Mouse (Mus musculus) neural tube, embryonic 13.5 days (tissue): ENCODE results near the gene Rgs12. TPM values are rescaled to one million over a fixed set of nuclear protein-coding genes. Genes with fewer than 3 reads are reported as not detected.

Experiments
- ATAC-seq: fragments of 200-750 bp; cut with Nextera tagmentation; 2 replicates; pipeline ENCODE4 v1.8.0; 2017; ENCODE audit warnings: low read depth, mild to moderate bottlenecking, moderate TSS enrichment, moderate library complexity
- H3K27ac ChIP-seq: fragments of 300-500 bp; sonication (generic); replicated peaks from 2 replicates; pipeline ENCODE4 v1.5.1; 2015; ENCODE audit warnings: moderate library complexity, mild to moderate bottlenecking, inconsistent platforms
- H3K27me3 ChIP-seq: fragments of 300-500 bp; sonication (generic); 2 replicates; pipeline ENCODE4 v1.6.1; 2015; ENCODE audit warnings: mild to moderate bottlenecking, inconsistent platforms
- H3K36me3 ChIP-seq: fragments of 300-500 bp; sonication (generic); 2 replicates; pipeline ENCODE4 v1.6.1; 2015; ENCODE audit warnings: mild to moderate bottlenecking, inconsistent platforms
- H3K4me1 ChIP-seq: fragments of 300-500 bp; sonication (generic); replicated peaks from 2 replicates; pipeline ENCODE4 v1.6.1; 2015; ENCODE audit warnings: inconsistent platforms
- H3K4me2 ChIP-seq: fragments of 300-500 bp; sonication (generic); 2 replicates; pipeline ENCODE4 v1.6.1; 2015; ENCODE audit warnings: inconsistent platforms, mild to moderate bottlenecking, moderate library complexity
- H3K4me3 ChIP-seq: fragments of 300-500 bp; sonication (generic); 2 replicates; pipeline ENCODE4 v1.5.1; 2015; ENCODE audit warnings: mild to moderate bottlenecking, inconsistent platforms
- H3K9ac ChIP-seq: fragments of 300-500 bp; sonication (generic); 2 replicates; pipeline ENCODE4 v1.6.1; 2015; ENCODE audit warnings: moderate library complexity, mild to moderate bottlenecking, inconsistent platforms
- H3K9me3 ChIP-seq: fragments of 300-500 bp; sonication (generic); 2 replicates; pipeline ENCODE4 v1.6.1; 2016; ENCODE audit warnings: inconsistent platforms
- WGBS: fragments of 180-500 bp; shearing (Covaris S2); methylation state at CpG from one replicate; pipeline ENCODE4 v1.1.7; 2015; 5-methylcytosine and 5-hydroxymethylcytosine counted together
- polyA plus RNA-seq: library from polyadenylated mRNA; unstranded; fragments of >200 nt; fragmentation: Nextera tagmentation; extraction: Ambion mirVana; gene quantifications from 2 replicates; pipeline ENCODE4 v1.2.1, GENCODE M21; 2015

Rgs12 gene
- polyA plus RNA-seq, 1 experiment from 2014 or later: 44.7 TPM

DNA sequence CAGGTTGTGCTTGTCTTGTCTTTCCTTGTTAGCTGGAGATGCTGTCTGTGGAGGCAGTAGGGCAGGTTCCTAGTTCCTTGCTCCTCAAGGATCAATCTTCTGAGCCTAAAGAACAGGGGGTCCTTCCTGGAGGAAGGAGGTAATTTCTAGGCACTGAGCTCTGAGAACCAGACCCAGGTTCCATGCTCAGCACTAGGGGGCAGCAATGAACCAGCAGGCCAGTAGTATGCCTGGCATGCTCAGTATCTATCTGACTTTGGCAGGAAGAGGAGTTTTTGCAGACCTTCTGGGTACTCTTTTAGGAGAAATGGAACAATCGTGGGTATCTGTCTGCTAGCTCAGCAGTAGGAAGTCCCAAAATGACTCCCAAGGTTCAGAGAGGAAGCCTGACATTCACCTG is 33.4 kb upstream of the Rgs12 start:
- 27% methylated on average over 1 of the region's 1 CpGs for WGBS

DNA sequence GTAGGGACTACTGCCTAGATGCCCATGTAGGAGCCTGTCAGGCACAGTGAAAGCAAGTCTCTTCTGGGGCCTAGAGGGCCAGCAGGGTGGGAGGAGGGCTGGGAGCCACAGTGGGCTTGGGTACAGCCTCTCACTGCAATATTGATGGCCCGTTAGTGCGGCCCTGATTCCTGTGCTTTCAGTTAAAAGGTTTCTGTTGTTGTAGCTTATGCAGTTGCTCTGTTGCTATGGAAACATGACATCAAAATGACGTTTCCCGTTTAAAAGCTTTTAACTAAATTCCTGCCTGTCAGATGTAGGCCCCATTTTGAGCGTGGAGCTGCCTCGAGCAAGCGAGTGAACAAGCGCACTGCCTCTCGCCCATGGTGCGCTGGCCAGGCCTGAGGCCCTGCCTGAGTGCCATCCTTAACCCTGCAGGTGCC is 32.0 kb upstream of the Rgs12 start:
- Histone ChIP-seq H3K9ac (no peak overlapping the region), H3K36me3 (0 out of 2 replicates have a peak, but pooled peaks cover 3% of the 10 kb centered on the region), H3K4me2 (no peak overlapping the region), H3K4me3 (no peak overlapping the region), H3K27ac (no peak overlapping the region), H3K4me1 (peaks cover 19% of the 10 kb centered on the region), H3K27me3 (no peaks in the 10 kb centered on the region), H3K9me3 (no peaks in the 10 kb centered on the region)
- WGBS: 50% methylated on average over 10 of the region's 10 CpGs
- peak; percentile 37; the same call in 1 of the 2 replicates for ATAC-seq

More for the DNA sequence above, 33.4 kb upstream of the Rgs12 start:
- peak; percentile 71; the same call in 1 of the 2 replicates for ATAC-seq
- H3K4me3 ChIP-seq: no peak overlapping the region
- H3K4me1 ChIP-seq: peaks cover 17% of the 10 kb centered on the region
- no peaks in the 10 kb centered on the region for H3K9me3 ChIP-seq
- no peaks in the 10 kb centered on the region for H3K27me3 ChIP-seq
- H3K4me2 ChIP-seq: no peak overlapping the region
- H3K36me3 ChIP-seq: 0 out of 2 replicates have a peak, but pooled peaks cover 6% of the 10 kb centered on the region
- no peak overlapping the region for H3K27ac ChIP-seq
- no peak overlapping the region for H3K9ac ChIP-seq

- ATAC-seq: no peak
- H3K9me3 ChIP-seq: no peaks in the 10 kb centered on the region
- H3K9ac ChIP-seq: no peak overlapping the region
- H3K36me3 ChIP-seq: peaks cover 11% of the 10 kb centered on the region
- peaks cover 25% of the 10 kb centered on the region for H3K4me1 ChIP-seq
- no peak overlapping the region for H3K4me3 ChIP-seq
- H3K27me3 ChIP-seq: no peaks in the 10 kb centered on the region
- WGBS: 94% methylated on average over 3 of the region's 3 CpGs
- no peak overlapping the region for H3K4me2 ChIP-seq
- no peak overlapping the region for H3K27ac ChIP-seq
These were observed 30.5 kb upstream of the Rgs12 start for GRCm38 (mm10) chr5:34918785-34919184.

- H3K9me3 ChIP-seq: no peaks in the 10 kb centered on the region
- H3K27me3 ChIP-seq: no peaks in the 10 kb centered on the region
- ATAC-seq: no peak
- H3K9ac ChIP-seq: no peak overlapping the region
- no peak overlapping the region for H3K4me2 ChIP-seq
- H3K36me3 ChIP-seq: peaks cover 34% of the 10 kb centered on the region
- WGBS: 12% methylated on average over 6 of the region's 6 CpGs
- H3K4me3 ChIP-seq: no peak overlapping the region
- H3K27ac ChIP-seq: no peak overlapping the region
- H3K4me1 ChIP-seq: peaks cover 9% of the 10 kb centered on the region
These were observed 26.7 kb upstream of the Rgs12 start for GRCm38 (mm10) chr5:34922531-34922930.

DNA sequence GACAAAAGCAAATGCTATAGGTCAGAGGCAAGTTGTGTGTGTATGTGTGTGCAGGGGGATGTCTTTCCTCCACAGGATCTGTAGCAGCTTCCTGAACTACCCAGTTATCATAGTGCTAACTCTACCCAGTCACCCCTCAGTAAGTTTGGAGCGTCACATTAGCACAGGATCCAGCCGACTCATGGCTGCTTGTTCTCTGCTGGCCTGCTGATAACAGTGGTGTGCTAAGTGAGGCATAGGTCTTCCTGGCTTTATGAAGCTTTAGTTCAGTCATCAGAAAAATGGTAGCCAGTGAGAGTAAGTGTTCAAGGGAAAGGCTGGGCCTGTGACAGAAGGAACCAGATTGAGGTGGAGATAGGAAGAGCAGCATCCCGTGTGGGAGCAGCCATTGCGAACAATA is 25.3 kb upstream of the Rgs12 start:
- H3K4me2 ChIP-seq: no peak overlapping the region

GRCm38 (mm10) chr5:34924519-34924918 is 24.7 kb upstream of the Rgs12 start:
- H3K4me1 ChIP-seq: peaks cover 7% of the 10 kb centered on the region
- H3K9me3 ChIP-seq: no peaks in the 10 kb centered on the region
- H3K27ac ChIP-seq: no peak overlapping the region
- H3K36me3 ChIP-seq: peaks cover 34% of the 10 kb centered on the region
- no peak overlapping the region for H3K9ac ChIP-seq
- H3K27me3 ChIP-seq: no peaks in the 10 kb centered on the region
- no peak overlapping the region for H3K4me2 ChIP-seq
- no peak for ATAC-seq
- WGBS: 87% methylated on average over 7 of the region's 7 CpGs
- H3K4me3 ChIP-seq: no peak overlapping the region

More for the DNA sequence above, 25.3 kb upstream of the Rgs12 start:
- Histone ChIP-seq H3K27ac (no peak overlapping the region), H3K9me3 (no peaks in the 10 kb centered on the region), H3K27me3 (no peaks in the 10 kb centered on the region), H3K4me1 (peaks cover 7% of the 10 kb centered on the region), H3K36me3 (peaks cover 34% of the 10 kb centered on the region), H3K9ac (no peak overlapping the region), H3K4me3 (no peak overlapping the region)
- WGBS: 90% methylated on average over 4 of the region's 4 CpGs
- no peak for ATAC-seq

- Histone ChIP-seq H3K9me3 (no peaks in the 10 kb centered on the region), H3K27ac (no peak overlapping the region), H3K27me3 (no peaks in the 10 kb centered on the region), H3K4me3 (no peak overlapping the region), H3K9ac (no peak overlapping the region), H3K4me2 (no peak overlapping the region), H3K36me3 (peaks cover 34% of the 10 kb centered on the region), H3K4me1 (peaks cover 29% of the 10 kb centered on the region)
- WGBS: 93% methylated on average over 4 of the region's 4 CpGs
- ATAC-seq: no peak
These were observed 21.6 kb upstream of the Rgs12 start for GRCm38 (mm10) chr5:34927648-34928047.

GRCm38 (mm10) chr5:34930151-34930975 is 18.9 kb upstream of the Rgs12 start:
- H3K36me3 ChIP-seq: peaks cover 8% of the 10 kb centered on the region
- no peaks in the 10 kb centered on the region for H3K9me3 ChIP-seq
- ATAC-seq: no peak
- no peaks in the 10 kb centered on the region for H3K27me3 ChIP-seq
- 64% methylated on average over 9 of the region's 9 CpGs for WGBS
- peaks cover 27% of the 10 kb centered on the region for H3K4me1 ChIP-seq
- H3K4me3 ChIP-seq: no peak overlapping the region
- H3K27ac ChIP-seq: peak overlapping the region; percentile 81; the same call in 1 of the 2 replicates
- H3K9ac ChIP-seq: no peak overlapping the region
- no peak overlapping the region for H3K4me2 ChIP-seq

DNA sequence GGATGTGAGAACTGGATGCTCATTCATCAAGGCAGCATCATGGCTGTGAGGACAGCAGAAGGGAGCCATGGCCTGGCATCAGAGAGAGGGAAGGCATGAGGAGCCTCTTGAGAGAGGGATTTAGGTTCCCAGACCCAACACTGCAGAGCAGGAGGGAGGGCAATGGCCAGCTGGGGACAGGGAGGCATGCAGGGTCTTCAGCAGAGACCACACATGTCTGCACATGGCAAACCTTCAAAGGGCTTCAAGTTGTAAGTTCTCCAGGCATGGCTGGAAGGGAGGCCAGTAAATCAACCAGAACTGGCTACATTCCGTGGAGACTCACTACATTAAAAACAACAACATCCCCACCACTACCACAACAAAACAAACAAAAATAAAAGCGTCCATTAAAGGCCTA is 18.2 kb upstream of the Rgs12 start:
- WGBS: 74% methylated on average over 2 of the region's 2 CpGs
- peaks cover 27% of the 10 kb centered on the region for H3K4me1 ChIP-seq
- no peak overlapping the region for H3K9ac ChIP-seq
- no peak overlapping the region for H3K4me3 ChIP-seq
- H3K27ac ChIP-seq: peak overlapping the region; percentile 81
- no peaks in the 10 kb centered on the region for H3K27me3 ChIP-seq
- H3K9me3 ChIP-seq: no peaks in the 10 kb centered on the region
- no peak overlapping the region for H3K4me2 ChIP-seq
- 0 out of 2 replicates have a peak, but pooled peaks cover under 1% of the 10 kb centered on the region for H3K36me3 ChIP-seq
- ATAC-seq: no peak

DNA sequence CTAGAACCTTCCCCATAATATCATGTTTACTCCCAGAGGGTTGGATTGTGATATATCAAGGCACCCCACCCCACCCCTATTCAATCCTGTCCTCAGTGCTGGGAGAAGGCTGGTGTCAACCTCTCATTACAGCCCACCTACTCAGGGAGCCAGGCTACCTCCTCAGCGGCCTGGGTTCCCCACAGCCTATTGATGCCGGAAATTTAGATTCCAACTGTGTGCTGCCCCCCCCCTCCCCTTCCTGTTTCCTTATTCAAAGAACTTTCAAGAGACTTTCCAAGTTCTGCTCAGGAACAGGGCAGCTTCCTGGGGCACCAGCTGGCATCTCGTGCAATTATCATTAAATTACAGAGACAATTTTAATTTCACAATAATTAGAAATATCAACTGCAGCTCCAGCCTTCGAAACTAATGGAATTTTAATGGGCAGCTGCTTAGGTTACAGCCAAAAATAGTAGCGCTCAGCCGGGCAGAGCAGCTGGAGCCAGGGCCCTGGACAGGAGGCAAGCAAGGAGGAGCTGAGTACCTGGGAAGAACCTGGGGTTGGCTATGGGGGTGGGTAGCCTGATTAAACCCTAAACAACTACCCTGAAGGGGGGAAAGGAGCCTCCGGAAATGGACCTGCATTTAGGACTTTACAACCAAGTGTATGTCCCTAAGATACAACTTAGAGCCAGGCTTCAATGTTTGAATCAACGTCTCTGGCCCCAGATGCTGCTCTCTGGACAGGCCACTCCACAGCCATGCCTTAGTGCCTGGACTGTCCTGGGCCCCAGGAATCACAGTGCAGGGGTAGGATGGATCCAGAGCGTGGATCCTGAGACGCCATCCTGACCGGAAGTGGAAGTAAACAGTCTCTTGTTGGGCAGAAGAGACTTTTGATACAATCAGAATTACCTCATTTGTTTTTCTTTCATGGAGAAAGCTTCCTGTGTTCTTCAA is 17.5 kb upstream of the Rgs12 start:
- H3K4me2 ChIP-seq: no peak overlapping the region
- H3K9ac ChIP-seq: no peak overlapping the region
- no peaks in the 10 kb centered on the region for H3K9me3 ChIP-seq
- 45% methylated on average over 11 of the region's 11 CpGs for WGBS
- H3K27me3 ChIP-seq: no peaks in the 10 kb centered on the region
- no peak overlapping the region for H3K4me3 ChIP-seq
- no peaks in the 10 kb centered on the region for H3K36me3 ChIP-seq
- peaks cover 27% of the 10 kb centered on the region for H3K4me1 ChIP-seq
- ATAC-seq: peak; percentile 71; the same call in 1 of the 2 replicates
- peak overlapping the region; percentile 81 for H3K27ac ChIP-seq

DNA sequence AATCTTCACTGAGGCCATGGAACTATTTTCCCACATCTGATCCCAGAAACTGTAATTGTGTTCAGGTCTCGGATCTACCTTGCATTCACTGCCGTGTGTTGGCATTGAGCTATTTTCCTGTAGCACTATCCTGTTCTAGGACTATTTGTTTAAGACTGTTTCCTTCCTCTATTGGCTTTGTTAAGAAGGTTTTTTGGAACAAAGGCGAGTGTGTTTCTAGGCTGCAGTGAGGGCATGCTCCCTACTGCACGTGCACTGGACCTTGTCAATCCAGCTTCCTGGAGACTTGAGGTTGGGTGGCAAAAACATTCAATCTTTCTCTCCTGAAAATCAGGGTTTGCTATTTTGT is 16.8 kb upstream of the Rgs12 start:
- no peak for ATAC-seq
- WGBS: 40% methylated on average over 4 of the region's 4 CpGs
- H3K27ac ChIP-seq: peak overlapping the region; percentile 81

DNA sequence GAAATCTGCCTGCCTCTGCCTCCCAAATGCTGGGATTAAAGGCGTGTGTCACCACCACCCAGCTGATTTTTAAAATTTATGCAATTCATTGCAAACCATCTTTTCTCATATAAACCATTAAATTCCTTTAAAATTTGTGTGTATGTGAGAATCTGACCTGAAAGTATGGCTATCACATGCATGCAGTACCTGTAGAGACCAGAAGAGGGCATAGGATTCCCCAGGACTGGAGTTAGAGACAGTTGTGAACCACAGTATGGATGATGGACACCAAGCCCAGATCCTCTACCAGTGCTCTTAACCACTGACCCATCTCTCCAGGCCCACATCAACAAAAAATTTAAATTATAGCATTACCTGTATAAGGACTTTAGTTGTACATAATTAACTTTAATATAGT is 15.8 kb upstream of the Rgs12 start:
- WGBS: 97% methylated on average over 1 of the region's 1 CpGs
- no peak overlapping the region for H3K4me3 ChIP-seq
- H3K36me3 ChIP-seq: no peaks in the 10 kb centered on the region
- peaks cover 27% of the 10 kb centered on the region for H3K4me1 ChIP-seq
- no peak overlapping the region for H3K27ac ChIP-seq
- H3K4me2 ChIP-seq: no peak overlapping the region
- no peak for ATAC-seq
- H3K27me3 ChIP-seq: no peaks in the 10 kb centered on the region
- no peaks in the 10 kb centered on the region for H3K9me3 ChIP-seq
- H3K9ac ChIP-seq: no peak overlapping the region

More for the DNA sequence above, 16.8 kb upstream of the Rgs12 start:
- Histone ChIP-seq H3K36me3 (no peaks in the 10 kb centered on the region), H3K4me1 (peaks cover 27% of the 10 kb centered on the region), H3K27me3 (no peaks in the 10 kb centered on the region), H3K4me3 (no peak overlapping the region), H3K9ac (no peak overlapping the region), H3K9me3 (no peaks in the 10 kb centered on the region), H3K4me2 (no peak overlapping the region)
